Mouse (Mus musculus) stomach, embryonic 16.5 days (tissue): ENCODE data around the gene Cdh4. TPM values are rescaled to one million over a fixed set of nuclear protein-coding genes. Genes with fewer than 3 reads are reported as not detected.

Experiments
- ATAC-seq: fragments of 200-750 bp; cut with Nextera tagmentation; 2 replicates; pipeline ENCODE4 v1.8.0; 2017; ENCODE audit warnings: moderate number of reproducible peaks, moderate TSS enrichment; ENCODE audit not compliant: insufficient read depth, low FRiP score
- H3K27ac ChIP-seq: fragments of 300-500 bp; sonication (generic); 2 replicates; pipeline ENCODE4 v1.5.1; 2014; ENCODE audit warnings: low read length
- H3K27me3 ChIP-seq: fragments of 300-500 bp; sonication (generic); 2 replicates; pipeline ENCODE4 v1.6.1; 2014; ENCODE audit warnings: low read length, control low read depth, mixed read lengths; ENCODE audit not compliant: control insufficient read depth, insufficient read depth
- H3K36me3 ChIP-seq: fragments of 300-500 bp; sonication (generic); 2 replicates; pipeline ENCODE4 v1.6.1; 2014; ENCODE audit warnings: low read length; ENCODE audit not compliant: control insufficient read depth, insufficient read depth
- H3K4me1 ChIP-seq: fragments of 300-500 bp; sonication (generic); 2 replicates; pipeline ENCODE4 v1.6.1; 2014; ENCODE audit warnings: low read length, control low read depth, mixed read lengths; ENCODE audit not compliant: control insufficient read depth, insufficient read depth
- H3K4me2 ChIP-seq: fragments of 300-500 bp; sonication (generic); 2 replicates; pipeline ENCODE4 v1.6.1; 2014; ENCODE audit warnings: low read depth, low read length, mixed read lengths
- H3K4me3 ChIP-seq: fragments of 300-500 bp; sonication (generic); replicated peaks from 2 replicates; pipeline ENCODE4 v1.5.1; 2014; ENCODE audit warnings: mild to moderate bottlenecking, low read length
- H3K9ac ChIP-seq: fragments of 300-500 bp; sonication (generic); 2 replicates; pipeline ENCODE4 v1.6.1; 2014; ENCODE audit warnings: low read length
- H3K9me3 ChIP-seq: fragments of 300-500 bp; sonication (generic); replicated peaks from 2 replicates; pipeline ENCODE4 v1.6.1; 2016; ENCODE audit warnings: low read length, control low read depth; ENCODE audit not compliant: control insufficient read depth
- WGBS: fragments of 180-500 bp; shearing (Covaris S2); extraction: QIAGEN DNeasy Blood & Tissue Kit; methylation state at CpG from one replicate; pipeline ENCODE4 v1.1.7; 2014; 5-methylcytosine and 5-hydroxymethylcytosine counted together
- polyA plus RNA-seq: library from polyadenylated mRNA; unstranded; fragments of >200 nt; fragmentation: Nextera tagmentation; extraction: Ambion mirVana; gene quantifications from 2 replicates; pipeline ENCODE4 v1.2.1, GENCODE M21; 2015

Gene Cdh4
- polyA plus RNA-seq, 1 experiment from 2014 or later: 4.4 TPM

DNA sequence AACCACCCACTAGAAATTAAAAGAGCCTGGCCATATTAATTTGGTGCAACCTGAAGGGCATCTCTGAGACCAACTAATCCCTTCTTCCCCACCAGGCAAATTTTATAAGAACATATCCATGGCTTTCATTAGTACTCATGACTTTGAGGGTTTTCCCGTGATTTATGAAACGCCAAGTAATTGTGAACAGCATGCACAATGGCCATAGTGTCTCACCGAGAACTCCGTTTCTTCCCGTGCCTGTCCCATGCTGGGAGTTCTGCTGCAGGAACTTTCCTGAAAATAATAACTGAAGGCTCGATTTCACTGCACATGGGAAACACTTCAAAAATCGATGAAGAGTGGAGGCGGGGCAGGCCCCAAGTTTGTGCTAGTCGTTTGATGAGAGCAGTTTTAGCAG lies 392.7 kb downstream of the Cdh4 start:
- no peaks in the 10 kb centered on the region for H3K9me3 ChIP-seq
- H3K4me1 ChIP-seq: 0 out of 2 replicates have a peak, but pooled peaks cover 7% of the 10 kb centered on the region
- no peaks in the 10 kb centered on the region for H3K27me3 ChIP-seq
- H3K36me3 ChIP-seq: no peaks in the 10 kb centered on the region
- no peak for ATAC-seq
- H3K27ac ChIP-seq: no peak overlapping the region; the same call in 1 of the 2 replicates
- no peak overlapping the region for H3K9ac ChIP-seq
- WGBS: 72% methylated on average over 9 of the region's 9 CpGs
- no peak overlapping the region for H3K4me2 ChIP-seq
- H3K4me3 ChIP-seq: no peak overlapping the region

GRCm38 (mm10) chr2:179835570-179835969 lies 393.3 kb downstream of the Cdh4 start:
- Histone ChIP-seq H3K9me3 (no peaks in the 10 kb centered on the region), H3K27ac (no peak overlapping the region), H3K27me3 (no peaks in the 10 kb centered on the region), H3K9ac (no peak overlapping the region), H3K4me1 (0 out of 2 replicates have a peak, but pooled peaks cover 7% of the 10 kb centered on the region), H3K4me3 (no peak overlapping the region), H3K4me2 (no peak overlapping the region), H3K36me3 (no peaks in the 10 kb centered on the region)
- ATAC-seq: no peak
- 76% methylated on average over 7 of the region's 7 CpGs for WGBS

- no peaks in the 10 kb centered on the region for H3K9me3 ChIP-seq
- no peaks in the 10 kb centered on the region for H3K36me3 ChIP-seq
- 51% methylated on average over 10 of the region's 10 CpGs for WGBS
- H3K27me3 ChIP-seq: no peaks in the 10 kb centered on the region
- H3K27ac ChIP-seq: no peak overlapping the region
- H3K4me1 ChIP-seq: 0 out of 2 replicates have a peak, but pooled peaks cover 7% of the 10 kb centered on the region
- no peak overlapping the region for H3K4me2 ChIP-seq
- no peak overlapping the region for H3K9ac ChIP-seq
- no peak for ATAC-seq
- no peak overlapping the region for H3K4me3 ChIP-seq
Measured at GRCm38 (mm10) chr2:179837186-179837585, 395.0 kb downstream of the Cdh4 start.

DNA sequence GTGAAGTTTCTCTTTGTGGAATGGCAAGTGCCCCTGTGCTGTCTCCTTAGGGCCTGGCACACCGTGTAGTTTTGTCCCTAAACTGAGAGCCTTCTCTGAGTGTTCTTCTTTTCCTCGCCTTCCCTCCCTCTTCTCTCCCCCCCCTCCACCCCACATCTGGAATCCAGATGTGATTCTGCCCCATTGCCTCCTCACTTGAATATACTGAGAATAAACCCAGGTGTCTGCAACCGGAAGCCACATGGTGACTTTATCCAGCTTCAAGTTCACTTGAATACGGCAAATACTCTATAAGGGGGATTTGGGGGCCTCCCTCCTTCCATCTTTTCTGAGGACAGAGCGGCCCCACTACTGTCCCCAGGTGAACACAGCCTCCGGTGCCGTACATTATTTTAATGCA lies 395.8 kb downstream of the Cdh4 start:
- 0 out of 2 replicates have a peak overlapping the region, but pooled peaks have one; percentile 16 for H3K9ac ChIP-seq
- H3K27ac ChIP-seq: no peak overlapping the region
- H3K4me2 ChIP-seq: no peak overlapping the region
- WGBS: 63% methylated on average over 7 of the region's 7 CpGs
- no peak for ATAC-seq
- H3K27me3 ChIP-seq: no peaks in the 10 kb centered on the region
- H3K36me3 ChIP-seq: no peaks in the 10 kb centered on the region
- peaks cover 11% of the 10 kb centered on the region; the same call in 1 of the 2 replicates for H3K4me1 ChIP-seq
- H3K4me3 ChIP-seq: no peak overlapping the region
- H3K9me3 ChIP-seq: no peaks in the 10 kb centered on the region

GRCm38 (mm10) chr2:179842610-179843389 lies 400.6 kb downstream of the Cdh4 start:
- no peak overlapping the region for H3K4me3 ChIP-seq
- no peaks in the 10 kb centered on the region for H3K36me3 ChIP-seq
- WGBS: 64% methylated on average over 12 of the region's 12 CpGs
- peak; percentile 90 for ATAC-seq
- H3K27ac ChIP-seq: peak overlapping the region; percentile 86
- peaks cover 10% of the 10 kb centered on the region; the same call in 1 of the 2 replicates for H3K4me1 ChIP-seq
- no peaks in the 10 kb centered on the region for H3K9me3 ChIP-seq
- H3K27me3 ChIP-seq: no peaks in the 10 kb centered on the region
- H3K4me2 ChIP-seq: peak overlapping the region; percentile 9; the same call in 1 of the 2 replicates
- no peak overlapping the region for H3K9ac ChIP-seq

DNA sequence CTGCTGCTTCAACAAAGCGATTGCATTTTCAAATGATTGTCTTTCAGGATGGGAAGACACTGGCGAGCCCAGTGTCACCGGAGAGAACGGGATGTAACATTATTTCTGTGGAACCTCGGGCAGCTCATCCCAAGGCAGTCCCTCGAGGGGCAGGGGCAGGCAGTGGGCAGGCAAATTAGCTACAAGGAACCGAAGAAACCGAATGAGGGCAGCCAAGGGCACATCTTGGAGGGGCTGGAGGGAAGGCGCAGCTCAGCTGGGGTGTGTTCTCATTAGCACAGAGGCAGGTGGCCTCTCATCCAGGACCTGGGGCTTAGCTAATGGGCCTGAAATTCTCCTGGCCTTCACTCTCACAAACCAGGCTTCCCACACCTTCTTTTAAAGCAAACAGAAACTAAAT lies 407.5 kb downstream of the Cdh4 start:
- Histone ChIP-seq H3K27me3 (no peaks in the 10 kb centered on the region), H3K9me3 (no peaks in the 10 kb centered on the region), H3K9ac (no peak overlapping the region), H3K27ac (no peak overlapping the region), H3K36me3 (no peaks in the 10 kb centered on the region), H3K4me3 (no peak overlapping the region), H3K4me2 (no peak overlapping the region), H3K4me1 (no peaks in the 10 kb centered on the region)
- no peak for ATAC-seq
- WGBS: 47% methylated on average over 9 of the region's 9 CpGs

GRCm38 (mm10) chr2:179852169-179852568 lies 409.9 kb downstream of the Cdh4 start:
- no peaks in the 10 kb centered on the region for H3K27me3 ChIP-seq
- no peak overlapping the region for H3K4me3 ChIP-seq
- H3K9ac ChIP-seq: no peak overlapping the region
- H3K36me3 ChIP-seq: no peaks in the 10 kb centered on the region
- ATAC-seq: no peak
- H3K9me3 ChIP-seq: no peaks in the 10 kb centered on the region
- WGBS: 70% methylated on average over 10 of the region's 10 CpGs
- no peaks in the 10 kb centered on the region for H3K4me1 ChIP-seq
- no peak overlapping the region for H3K27ac ChIP-seq
- no peak overlapping the region for H3K4me2 ChIP-seq

- no peaks in the 10 kb centered on the region for H3K9me3 ChIP-seq
- H3K27ac ChIP-seq: no peak overlapping the region
- no peaks in the 10 kb centered on the region for H3K27me3 ChIP-seq
- no peaks in the 10 kb centered on the region for H3K4me1 ChIP-seq
- 73% methylated on average over 11 of the region's 11 CpGs for WGBS
- no peak for ATAC-seq
- H3K9ac ChIP-seq: no peak overlapping the region
- H3K36me3 ChIP-seq: no peaks in the 10 kb centered on the region
- H3K4me3 ChIP-seq: no peak overlapping the region
- no peak overlapping the region for H3K4me2 ChIP-seq
Measured at GRCm38 (mm10) chr2:179852862-179853261, 410.6 kb downstream of the Cdh4 start.

DNA sequence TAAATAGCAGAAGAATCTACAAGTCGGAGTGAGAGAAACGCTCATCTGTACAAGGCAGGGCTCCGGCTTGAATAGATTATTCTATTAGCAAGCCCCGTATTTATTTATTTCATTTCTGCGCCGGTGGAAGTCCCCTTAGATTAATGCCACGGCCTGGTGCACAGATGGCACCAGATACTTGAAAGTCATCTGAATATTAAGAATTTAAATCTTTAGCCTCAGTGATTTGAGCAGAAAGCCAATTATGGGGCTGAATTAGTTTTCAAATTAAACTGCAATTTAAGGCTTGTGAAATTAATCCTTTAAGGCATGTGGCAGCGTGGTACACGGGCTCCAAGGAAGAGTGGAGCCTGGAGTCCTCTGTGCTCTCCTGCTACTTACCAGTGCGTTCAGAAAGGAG lies 411.7 kb downstream of the Cdh4 start:
- Histone ChIP-seq H3K4me1 (no peaks in the 10 kb centered on the region), H3K27ac (no peak overlapping the region), H3K27me3 (no peaks in the 10 kb centered on the region), H3K36me3 (no peaks in the 10 kb centered on the region), H3K9me3 (no peaks in the 10 kb centered on the region), H3K4me2 (no peak overlapping the region), H3K4me3 (no peak overlapping the region), H3K9ac (no peak overlapping the region)
- ATAC-seq: no peak
- WGBS: 78% methylated on average over 10 of the region's 10 CpGs
